Mouse (Mus musculus): Measurements from ENCODE around the gene Aoc1.

DNA sequence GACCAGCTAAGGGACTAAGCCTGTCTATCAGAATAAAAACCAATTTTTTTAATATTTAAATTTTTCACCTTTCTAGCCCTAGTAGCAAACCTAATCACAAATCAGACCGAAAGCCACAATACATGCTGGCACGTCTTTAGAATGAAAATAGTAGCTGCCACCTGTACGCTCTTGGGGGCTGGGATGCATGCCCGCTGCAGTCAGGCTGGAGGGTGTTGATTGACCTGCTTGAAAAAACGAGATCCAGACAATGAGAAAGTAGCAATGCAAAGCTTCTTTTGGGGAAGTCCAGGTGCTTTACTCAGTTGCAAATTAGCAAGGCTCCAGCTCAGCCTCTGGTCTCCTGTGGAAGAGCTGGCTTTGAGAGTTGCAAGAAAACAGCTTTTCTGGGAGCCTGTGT lies 24.3 kb downstream of the Aoc1 start:
- no peak for TF ChIP-seq EP300 (IDR thresholded peaks at IDR 0.05)
- no peak for TF ChIP-seq CTCF (IDR thresholded peaks at IDR 0.05)

Measured in lung, postnatal 0 days (tissue).